Mouse (Mus musculus): ENCODE measurements around the gene Med8.

Gene Med8

DNA sequence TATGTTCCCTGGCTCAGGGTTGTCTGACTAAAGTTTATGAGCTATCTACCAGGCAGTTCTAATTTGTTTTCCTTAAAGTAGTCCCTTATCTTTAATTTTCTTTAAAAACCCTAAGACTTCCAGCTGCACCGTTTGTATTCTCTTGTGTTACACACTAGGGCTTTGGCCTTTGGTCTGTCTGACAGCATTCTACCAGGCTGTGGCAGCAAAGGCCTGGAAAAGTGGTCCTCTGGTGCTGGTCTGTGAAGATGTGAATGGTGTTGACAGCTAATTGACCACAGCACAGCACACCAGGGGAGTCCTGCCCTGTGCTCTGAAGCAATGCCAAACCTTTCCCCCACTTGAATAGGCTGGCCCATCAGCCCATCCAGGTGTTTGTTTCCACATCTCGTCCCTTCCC, 6.6 kb downstream of the Med8 start:
- in situ Hi-C loops (cut with MseI, MboI) = no loop called here

DNA sequence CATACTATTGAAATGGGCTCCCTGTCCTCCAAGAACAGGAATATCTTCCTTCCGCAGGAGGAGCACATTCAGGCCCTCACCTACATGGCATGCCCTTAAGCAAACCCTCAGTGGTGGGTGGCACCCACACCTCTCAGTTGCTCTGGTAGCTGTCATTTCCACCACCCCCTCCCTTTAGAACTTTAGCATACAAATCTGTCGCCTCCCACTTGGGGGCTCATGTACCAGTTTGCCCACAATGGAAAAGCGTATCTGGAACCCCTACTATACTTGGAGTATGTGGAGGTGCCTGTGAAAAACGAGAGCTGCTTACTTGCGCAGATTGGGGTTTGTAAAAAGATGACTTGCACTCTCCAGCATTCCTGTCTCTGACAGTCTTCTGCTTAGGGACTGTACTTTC, 7.2 kb downstream of the Med8 start:
- in situ Hi-C loops (cut with MseI, MboI) = no loop called here

- in situ Hi-C loops (cut with MseI, MboI) = no loop called here
Observed at GRCm38 (mm10) chr4:118417112-118417797, 8.1 kb downstream of the Med8 start.

DNA sequence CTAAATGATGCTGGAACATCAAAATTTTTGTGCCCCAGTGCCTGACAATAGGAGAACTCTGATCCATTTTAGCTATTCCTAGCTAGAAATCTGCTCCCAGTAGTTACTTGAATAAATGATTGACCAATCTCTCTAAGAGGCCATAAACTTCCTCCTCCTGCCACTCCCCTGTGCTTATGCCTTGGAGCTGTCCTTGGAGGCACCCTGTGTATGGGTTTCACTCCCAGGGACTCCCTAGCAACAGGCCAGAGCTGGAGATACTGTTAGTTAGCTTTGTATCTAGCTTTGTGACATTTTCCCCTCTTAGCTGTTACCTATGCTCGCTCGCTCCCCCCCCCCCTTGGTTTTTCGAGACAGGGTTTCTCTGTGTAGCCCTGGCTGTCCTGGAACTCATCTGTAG, 12.2 kb downstream of the Med8 start:
- in situ Hi-C loops (cut with MseI, MboI) = no loop called here

GRCm38 (mm10) chr4:118424541-118425160, 15.5 kb downstream of the Med8 start:
- in situ Hi-C loops (cut with MseI, MboI) = no loop called here

DNA sequence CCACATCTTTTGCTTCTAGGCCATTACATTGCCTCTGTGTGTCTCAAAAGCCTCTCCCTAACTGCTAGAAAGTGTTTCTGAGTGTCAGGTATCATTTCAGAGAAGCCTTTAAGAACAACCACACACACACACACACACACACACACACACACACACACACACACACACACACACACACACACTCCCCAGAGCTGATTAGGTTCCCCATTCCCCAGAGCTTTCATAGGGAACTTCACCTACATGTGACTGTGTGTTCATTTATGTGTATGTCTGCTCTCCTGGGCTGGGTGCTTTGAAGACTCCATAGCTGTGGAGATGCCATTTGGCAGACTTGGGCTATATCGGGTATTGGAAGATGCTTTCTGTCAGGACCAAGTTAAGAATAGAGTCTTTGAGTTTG, 16.2 kb downstream of the Med8 start:
- in situ Hi-C loops (cut with MseI, MboI) = no loop called here

GRCm38 (mm10) chr4:118427415-118427767, 18.3 kb downstream of the Med8 start:
- in situ Hi-C loops (cut with MseI, MboI) = no loop called here

- in situ Hi-C loops (cut with MseI, MboI) = no loop called here
Observed at GRCm38 (mm10) chr4:118427768-118428451, 18.8 kb downstream of the Med8 start, which contains the start of gene Elovl1. TSS of gene Elovl1 (plus strand) at chr4:118428093.

DNA sequence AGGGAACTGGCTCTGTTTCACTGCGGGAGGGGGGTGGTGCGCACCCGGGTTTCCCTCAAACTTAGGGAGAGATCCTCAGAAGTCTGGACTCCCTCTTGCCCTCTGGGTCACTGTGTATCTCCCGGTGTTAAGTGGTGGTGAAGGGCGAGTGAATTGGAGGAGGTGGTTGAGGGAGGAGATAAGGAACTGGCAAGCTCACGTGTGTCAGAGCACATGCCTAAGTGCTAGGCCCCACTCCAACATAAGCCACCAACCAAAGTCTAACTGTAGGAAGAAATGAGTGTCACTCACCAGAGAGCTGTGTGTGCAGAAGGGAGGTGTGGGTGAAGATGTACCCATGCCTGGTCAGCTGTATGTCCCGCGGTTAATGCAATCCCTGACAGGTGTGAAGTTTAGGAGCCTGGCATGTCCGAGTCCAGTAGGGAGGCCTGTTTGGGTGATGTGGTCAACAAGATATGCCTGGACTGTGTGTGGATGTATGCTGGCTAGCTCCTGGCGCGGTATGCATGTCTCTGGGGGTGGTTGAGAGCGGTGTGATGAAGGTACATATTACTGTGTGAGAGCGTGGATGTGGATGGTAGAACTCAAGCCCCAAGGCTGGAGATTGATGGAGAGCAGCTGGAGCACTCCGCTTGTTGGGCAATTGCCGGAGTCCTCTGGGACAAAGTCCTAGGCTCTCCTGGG, 19.5 kb downstream of the Med8 start:
- in situ Hi-C loops (cut with MseI, MboI) = no loop called here

DNA sequence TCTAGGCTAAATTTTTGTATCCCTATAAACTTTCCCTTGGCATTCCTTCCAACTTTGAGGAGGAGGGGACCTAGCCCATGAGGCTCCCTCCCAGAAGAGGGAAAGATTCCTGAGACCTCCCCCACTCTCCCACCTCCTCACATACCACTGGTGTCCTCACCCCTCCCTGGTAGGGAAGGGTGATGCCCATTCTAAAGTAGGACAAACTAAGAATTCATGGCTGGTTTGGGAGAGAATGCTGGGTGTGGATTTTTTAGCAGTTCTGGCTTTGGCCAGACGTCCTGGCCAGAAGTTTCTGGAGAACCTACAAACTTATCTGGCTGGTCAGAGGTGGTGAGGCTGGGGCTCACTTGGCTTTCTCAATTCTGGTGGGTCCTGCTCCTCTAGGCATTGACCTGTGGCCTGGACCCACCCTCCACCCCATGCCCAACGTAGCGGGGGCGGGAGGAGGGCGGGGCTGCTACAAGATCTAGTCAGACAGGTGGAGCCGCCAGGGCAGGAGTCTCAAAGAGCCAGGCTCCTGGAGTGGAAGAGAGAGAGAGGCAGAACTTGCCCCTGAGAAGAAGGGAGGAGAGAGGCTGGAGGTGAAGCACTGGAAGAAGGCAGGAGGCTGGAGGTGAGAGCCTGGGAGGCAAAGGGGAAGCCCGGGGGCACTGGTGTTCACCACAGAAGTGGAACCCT, 20.2 kb downstream of the Med8 start:
- in situ Hi-C loops (cut with MseI, MboI) = no loop called here

DNA sequence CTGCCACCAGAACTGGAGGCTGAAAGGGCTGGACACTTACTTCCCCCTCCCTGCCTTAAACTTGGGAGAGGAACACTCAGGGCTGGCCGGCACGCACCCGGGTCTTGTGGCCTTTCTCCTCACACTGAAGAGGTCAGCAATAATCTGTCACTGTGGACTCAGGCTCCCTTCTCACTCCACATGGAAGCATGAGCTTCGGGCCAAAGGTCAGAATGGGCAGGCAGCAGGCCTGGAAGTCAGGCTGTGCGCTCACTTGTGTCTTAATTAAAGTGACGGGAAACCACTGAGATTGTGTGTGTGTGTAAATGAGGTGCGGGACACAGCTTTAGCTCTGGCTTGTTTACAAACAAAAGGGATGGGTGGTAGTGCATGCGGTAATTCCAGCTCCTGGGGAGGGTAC, 23.2 kb downstream of the Med8 start:
- in situ Hi-C loops (cut with MseI, MboI) = no loop called here

GRCm38 (mm10) chr4:118436820-118437603, 27.9 kb downstream of the Med8 start, which contains the start of gene Cdc20:
TSS of gene Cdc20 (minus strand) at chr4:118437352.
- in situ Hi-C loops (cut with MseI, MboI) = no loop called here

GRCm38 (mm10) chr4:118437829-118438253, 28.7 kb downstream of the Med8 start:
- in situ Hi-C loops (cut with MseI, MboI) = no loop called here

- in situ Hi-C loops (cut with MseI, MboI) = loop anchor here (5.0 to 10.0 kb wide), 2 partner anchors 57 to 120 kb away; no protein-coding TSS in a partner anchor
Observed at GRCm38 (mm10) chr4:118445088-118445487, 36.0 kb downstream of the Med8 start.

DNA sequence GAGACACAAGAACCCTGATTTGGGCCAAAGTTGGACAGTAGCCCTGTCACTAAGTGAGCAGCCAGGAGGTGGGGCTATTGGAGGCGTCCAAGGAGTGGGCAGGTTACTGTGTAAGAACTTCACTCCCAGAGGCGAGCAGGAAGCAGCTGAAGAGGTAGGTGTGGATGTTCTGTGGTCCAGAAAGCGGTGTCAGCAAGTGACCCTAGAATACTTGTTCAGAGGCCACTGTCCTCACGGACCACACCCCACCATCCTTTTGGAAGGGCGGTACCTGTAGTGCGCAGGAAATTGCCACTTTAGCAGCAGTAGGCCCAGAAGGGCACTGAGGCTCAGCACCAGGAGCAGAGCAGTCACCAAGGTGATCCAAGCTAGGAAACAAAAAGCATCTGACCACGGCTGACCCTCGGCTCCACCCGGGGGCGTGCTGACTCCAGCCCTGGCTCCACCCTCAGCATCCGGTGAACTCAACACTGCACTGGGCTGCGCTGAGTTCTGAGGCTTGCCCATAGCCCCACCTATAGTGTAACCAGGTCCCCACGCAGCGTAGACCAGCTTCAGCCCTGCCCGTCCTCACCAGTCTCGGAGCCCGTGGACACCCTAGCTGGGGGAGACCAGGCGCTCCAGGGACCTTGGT, 36.8 kb downstream of the Med8 start:
- in situ Hi-C loops (cut with MseI, MboI) = loop anchor here (5.0 to 10.0 kb wide), 2 partner anchors 56 to 119 kb away; no protein-coding TSS in a partner anchor

DNA sequence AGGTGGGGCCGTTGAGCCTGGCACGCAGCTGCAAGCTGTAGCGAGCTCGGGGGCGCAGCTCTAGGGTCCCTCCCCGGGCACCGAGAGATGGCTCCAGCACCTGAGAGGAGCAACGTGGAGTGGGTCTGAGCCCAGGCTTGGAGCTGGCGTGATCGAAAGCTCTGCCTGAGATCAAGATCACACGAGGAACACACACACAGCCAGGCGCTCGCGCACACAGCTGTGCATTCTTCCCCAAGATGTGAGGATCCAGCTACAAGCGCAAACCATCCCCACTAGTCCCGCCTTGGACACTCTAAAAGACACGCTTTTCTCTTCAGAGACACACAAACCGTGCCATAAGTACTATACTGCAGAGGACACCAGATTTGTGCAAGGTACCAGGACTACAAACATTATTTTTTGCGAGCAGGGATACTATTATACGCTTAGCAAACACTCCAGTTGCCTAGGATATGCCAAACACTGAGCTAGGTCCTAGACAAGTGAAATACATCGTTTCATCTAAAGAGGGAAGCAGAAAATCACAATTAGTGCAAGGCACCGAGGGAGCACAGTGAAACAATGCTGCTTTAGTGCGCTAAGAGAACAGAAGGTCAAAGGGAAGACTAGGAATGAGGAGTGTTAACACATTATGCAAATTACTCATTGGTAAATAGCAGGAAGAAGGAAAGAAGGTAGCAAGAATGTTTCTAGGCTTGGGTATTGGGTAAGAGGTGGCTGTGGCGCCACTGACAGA, 37.4 kb downstream of the Med8 start:
- in situ Hi-C loops (cut with MseI, MboI) = loop anchor here (5.0 to 10.0 kb wide), 2 partner anchors 56 to 118 kb away; no protein-coding TSS in a partner anchor

- in situ Hi-C loops (cut with MseI, MboI) = no loop called here
Observed at GRCm38 (mm10) chr4:118457345-118457975, 48.3 kb downstream of the Med8 start, which contains the start of gene Mpl. TSS of gene Mpl (minus strand) at chr4:118457513.

DNA sequence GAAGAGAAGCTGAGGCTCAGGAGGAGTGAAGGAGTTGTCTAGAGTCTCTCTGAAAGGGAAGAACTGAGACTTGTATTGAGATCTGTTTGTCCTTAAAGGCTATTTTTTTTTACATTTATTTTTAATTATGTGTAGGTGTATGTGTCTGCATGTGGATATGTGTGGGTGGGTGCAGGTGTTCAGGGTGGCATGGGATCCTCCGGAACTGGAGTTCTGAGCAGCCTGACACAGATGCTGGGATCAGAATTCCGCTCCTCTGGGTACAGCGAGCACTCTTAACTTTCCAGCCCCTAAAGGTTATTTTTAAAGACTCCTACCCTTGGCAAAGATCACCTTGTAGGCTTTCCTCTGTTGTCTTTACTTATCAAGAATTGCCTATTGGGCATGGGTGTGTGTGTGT, 55.8 kb downstream of the Med8 start:
- in situ Hi-C loops (cut with MseI, MboI) = no loop called here
